Mouse (Mus musculus): ENCODE data around the gene Prkaa1. TPM values are rescaled to one million over a fixed set of nuclear protein-coding genes. Genes with fewer than 3 reads are reported as not detected.
A peak's percentile ranks its signal among the peaks of the same experiment; 100 is the strongest.

Gene Prkaa1
- polyA plus RNA-seq, 1 experiment from 2014 or later, result 18.2 TPM

- Histone ChIP-seq H3K9me3 (ENCODE audit: control insufficient read depth, low read length) (no peaks in the 10 kb centered on the region), H3K27me3 (ENCODE audit: control insufficient read depth, insufficient read depth, low read length) (no peaks in the 10 kb centered on the region), H3K4me2 (replicated peaks) (peak within 1 kb of the TSS; percentile 91), H3K4me1 (replicated peaks; ENCODE audit: control insufficient read depth, insufficient read depth, low read length) (peaks cover 13% of the 10 kb centered on the region; the same call in 1 of the 2 replicates), H3K9ac (peak within 1 kb of the TSS; percentile 82), H3K27ac (peak within 1 kb of the TSS; percentile 78), H3K4me3 (replicated peaks; ENCODE audit: low read length) (peak within 1 kb of the TSS; percentile 91), H3K36me3 (replicated peaks; ENCODE audit: control insufficient read depth, insufficient read depth) (peaks cover 10% of the 10 kb centered on the region)
- DNase-seq (ENCODE audit: low spot score), result peak; percentile 83
- WGBS, result under 1% methylated on average over 55 of the region's 55 CpGs
- ATAC-seq (ENCODE audit: low FRiP score), result peak; percentile 89
These were observed 42.0 kb downstream of the Prkaa1 start, which contains the start of gene Ttc33 for GRCm38 (mm10) chr15:5185366-5186292. Ttc33 (plus strand) TSS chr15:5185525.

DNA sequence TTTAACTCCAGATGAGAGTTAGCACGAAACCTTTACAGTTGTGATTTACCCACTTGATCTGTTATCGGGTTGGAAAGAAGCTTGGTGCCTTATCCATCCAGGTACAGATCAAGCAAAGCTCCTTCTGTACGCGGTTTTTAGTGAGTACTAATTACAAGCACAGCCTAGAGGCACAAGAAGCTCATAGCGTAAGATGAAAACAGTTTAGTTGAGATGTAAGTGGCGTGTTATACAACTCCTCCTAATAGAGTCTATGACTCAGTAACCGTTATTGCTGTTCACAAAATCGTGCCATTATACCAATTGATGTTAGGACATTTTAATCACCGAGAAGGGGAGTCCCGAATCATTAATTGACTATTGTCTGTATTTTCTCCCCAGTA lies 42.6 kb downstream of the Prkaa1 start:
- H3K27ac ChIP-seq, result peak overlapping the region; percentile 78; the same call in 1 of the 2 replicates
- H3K4me2 ChIP-seq (replicated peaks), result peak overlapping the region; percentile 91
- H3K36me3 ChIP-seq (replicated peaks; ENCODE audit: control insufficient read depth, insufficient read depth), result peaks cover 17% of the 10 kb centered on the region
- no peaks in the 10 kb centered on the region for H3K9me3 ChIP-seq (ENCODE audit: control insufficient read depth, low read length)
- WGBS, result 38% methylated on average over 10 of the region's 10 CpGs
- peak overlapping the region; percentile 91 for H3K4me3 ChIP-seq (replicated peaks; ENCODE audit: low read length)
- H3K4me1 ChIP-seq (replicated peaks; ENCODE audit: control insufficient read depth, insufficient read depth, low read length), result peaks cover 13% of the 10 kb centered on the region; the same call in 1 of the 2 replicates
- no peak for ATAC-seq (ENCODE audit: low FRiP score)
- DNase-seq (ENCODE audit: low spot score), result no peak
- no peaks in the 10 kb centered on the region for H3K27me3 ChIP-seq (ENCODE audit: control insufficient read depth, insufficient read depth, low read length)
- peak overlapping the region; percentile 82 for H3K9ac ChIP-seq

DNA sequence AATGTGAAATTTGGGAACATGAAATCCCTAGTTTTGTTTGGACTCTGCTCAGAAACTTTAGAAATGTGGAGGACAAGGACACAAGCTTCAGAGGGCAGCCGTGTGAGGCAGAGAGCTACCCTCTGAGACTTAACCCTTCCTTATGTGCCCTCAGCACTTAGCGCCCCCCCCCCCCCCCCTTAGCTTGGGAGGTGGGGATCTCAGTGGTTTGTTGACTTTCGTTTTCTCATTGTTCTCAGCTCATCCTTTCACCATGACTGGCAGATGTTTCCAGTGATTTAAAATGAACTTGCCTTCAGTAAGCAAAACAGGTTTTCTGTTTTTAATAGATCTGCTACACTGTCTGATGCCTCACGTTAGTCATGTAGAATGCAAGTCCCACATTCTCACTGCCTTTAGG lies 43.5 kb downstream of the Prkaa1 start:
- H3K36me3 ChIP-seq (replicated peaks; ENCODE audit: control insufficient read depth, insufficient read depth), result peaks cover 23% of the 10 kb centered on the region
- DNase-seq (ENCODE audit: low spot score) (no peak), ATAC-seq (ENCODE audit: low FRiP score) (no peak)
- peaks cover 13% of the 10 kb centered on the region; the same call in 1 of the 2 replicates for H3K4me1 ChIP-seq (replicated peaks; ENCODE audit: control insufficient read depth, insufficient read depth, low read length)
- H3K9me3 ChIP-seq (ENCODE audit: control insufficient read depth, low read length), result no peaks in the 10 kb centered on the region
- H3K9ac ChIP-seq, result no peak overlapping the region
- 68% methylated on average over 4 of the region's 4 CpGs for WGBS
- no peak overlapping the region for H3K27ac ChIP-seq
- H3K4me2 ChIP-seq (replicated peaks), result no peak overlapping the region
- H3K4me3 ChIP-seq (replicated peaks; ENCODE audit: low read length), result no peak overlapping the region
- H3K27me3 ChIP-seq (ENCODE audit: control insufficient read depth, insufficient read depth, low read length), result no peaks in the 10 kb centered on the region

GRCm38 (mm10) chr15:5188029-5188428 lies 44.4 kb downstream of the Prkaa1 start:
- ATAC-seq (ENCODE audit: low FRiP score), result no peak
- Histone ChIP-seq H3K9ac (no peak overlapping the region), H3K9me3 (ENCODE audit: control insufficient read depth, low read length) (no peaks in the 10 kb centered on the region), H3K36me3 (replicated peaks; ENCODE audit: control insufficient read depth, insufficient read depth) (peaks cover 26% of the 10 kb centered on the region), H3K27ac (no peak overlapping the region), H3K4me3 (replicated peaks; ENCODE audit: low read length) (no peak overlapping the region), H3K4me2 (replicated peaks) (no peak overlapping the region), H3K4me1 (replicated peaks; ENCODE audit: control insufficient read depth, insufficient read depth, low read length) (peaks cover 13% of the 10 kb centered on the region; the same call in 1 of the 2 replicates), H3K27me3 (ENCODE audit: control insufficient read depth, insufficient read depth, low read length) (no peaks in the 10 kb centered on the region)
- no peak for DNase-seq (ENCODE audit: low spot score)
- WGBS, result 89% methylated on average over 1 of the region's 1 CpGs

DNA sequence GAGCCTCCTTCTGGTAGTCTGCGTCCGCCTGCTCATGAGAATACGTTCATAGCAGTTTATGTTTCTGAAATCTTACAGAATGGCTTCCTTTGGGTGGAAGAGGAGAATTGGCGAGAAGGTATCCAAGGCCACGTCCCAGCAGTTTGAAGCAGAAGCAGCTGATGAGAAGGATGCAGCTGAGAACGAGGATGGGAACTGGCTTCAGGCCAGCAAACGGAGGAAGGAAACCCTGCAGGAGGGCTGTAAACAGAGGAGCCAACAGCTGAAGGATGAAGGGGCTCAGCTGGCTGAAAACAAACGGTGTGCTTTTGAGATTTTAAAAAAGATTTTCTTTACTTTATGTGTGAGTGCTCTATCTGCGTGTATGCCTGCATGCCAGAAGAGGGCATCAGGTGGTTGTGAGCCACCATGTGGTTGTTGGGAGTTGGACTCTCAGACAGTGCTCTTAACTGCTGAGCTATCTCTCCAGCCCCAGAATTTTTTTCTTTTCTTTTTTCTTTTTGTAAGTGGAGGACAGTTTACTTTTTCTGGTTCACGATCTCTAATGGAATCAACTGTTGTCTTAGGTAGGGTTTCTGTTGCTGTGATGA lies 45.9 kb downstream of the Prkaa1 start:
- ATAC-seq (ENCODE audit: low FRiP score) (no peak), DNase-seq (ENCODE audit: low spot score) (no peak)
- Histone ChIP-seq H3K9me3 (ENCODE audit: control insufficient read depth, low read length) (no peaks in the 10 kb centered on the region), H3K27ac (no peak overlapping the region), H3K4me1 (replicated peaks; ENCODE audit: control insufficient read depth, insufficient read depth, low read length) (peaks cover 8% of the 10 kb centered on the region; the same call in 1 of the 2 replicates), H3K4me2 (replicated peaks) (no peak overlapping the region), H3K27me3 (ENCODE audit: control insufficient read depth, insufficient read depth, low read length) (no peaks in the 10 kb centered on the region), H3K4me3 (replicated peaks; ENCODE audit: low read length) (no peak overlapping the region), H3K9ac (no peak overlapping the region), H3K36me3 (replicated peaks; ENCODE audit: control insufficient read depth, insufficient read depth) (peaks cover 26% of the 10 kb centered on the region)
- 69% methylated on average over 10 of the region's 10 CpGs for WGBS

DNA sequence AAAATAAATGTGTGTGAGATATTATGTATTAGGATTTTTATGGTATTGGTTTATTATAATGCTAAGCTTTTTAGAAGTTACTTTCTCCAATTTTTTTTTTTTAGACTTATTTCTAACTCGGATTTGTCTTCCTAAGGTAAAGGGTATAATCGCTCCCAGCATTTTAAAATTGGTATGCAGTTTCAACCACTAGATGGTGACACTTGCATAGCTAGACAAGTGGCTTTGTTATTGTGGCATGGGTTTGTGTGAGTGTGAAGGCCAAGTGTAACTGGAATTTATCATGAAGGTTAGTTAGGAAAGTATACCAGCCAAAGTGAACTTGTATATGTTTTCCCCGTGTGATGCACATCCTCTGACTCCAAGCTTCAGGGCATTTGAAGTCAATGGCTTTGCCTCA lies 50.2 kb downstream of the Prkaa1 start:
- no peak overlapping the region for H3K4me2 ChIP-seq (replicated peaks)
- no peaks in the 10 kb centered on the region for H3K9me3 ChIP-seq (ENCODE audit: control insufficient read depth, low read length)
- no peak overlapping the region for H3K27ac ChIP-seq
- ATAC-seq (ENCODE audit: low FRiP score) (no peak; the same call in 1 of the 2 replicates), DNase-seq (ENCODE audit: low spot score) (peak; percentile 32)
- 84% methylated on average over 3 of the region's 3 CpGs for WGBS
- peaks cover 26% of the 10 kb centered on the region for H3K36me3 ChIP-seq (replicated peaks; ENCODE audit: control insufficient read depth, insufficient read depth)
- no peak overlapping the region for H3K9ac ChIP-seq
- no peaks in the 10 kb centered on the region for H3K4me1 ChIP-seq (replicated peaks; ENCODE audit: control insufficient read depth, insufficient read depth, low read length)
- H3K4me3 ChIP-seq (replicated peaks; ENCODE audit: low read length), result no peak overlapping the region
- H3K27me3 ChIP-seq (ENCODE audit: control insufficient read depth, insufficient read depth, low read length), result no peaks in the 10 kb centered on the region

DNA sequence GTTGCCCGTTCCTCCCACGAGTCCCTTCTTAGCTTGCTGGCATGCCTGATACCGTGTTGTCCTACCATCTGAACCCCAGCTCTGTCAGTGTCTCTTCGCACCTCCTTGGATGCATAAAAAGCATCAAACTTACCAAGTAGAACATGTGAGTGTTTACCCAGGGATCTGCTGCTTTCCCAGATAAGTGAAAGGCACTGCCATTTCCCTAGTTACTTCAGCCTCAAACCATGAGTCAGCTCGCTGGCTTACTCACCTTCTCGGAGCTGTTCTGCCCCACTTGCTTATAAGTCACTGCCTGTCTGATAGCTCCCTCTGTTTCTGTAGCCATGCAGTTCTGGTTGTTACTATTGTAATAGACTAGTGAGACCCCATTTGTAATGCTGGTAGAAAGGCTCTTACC lies 50.8 kb downstream of the Prkaa1 start:
- WGBS, result 94% methylated on average over 6 of the region's 6 CpGs
- no peak for ATAC-seq (ENCODE audit: low FRiP score)
- Histone ChIP-seq H3K9ac (no peak overlapping the region), H3K4me2 (replicated peaks) (no peak overlapping the region), H3K27ac (no peak overlapping the region), H3K4me1 (replicated peaks; ENCODE audit: control insufficient read depth, insufficient read depth, low read length) (no peaks in the 10 kb centered on the region), H3K27me3 (ENCODE audit: control insufficient read depth, insufficient read depth, low read length) (no peaks in the 10 kb centered on the region), H3K9me3 (ENCODE audit: control insufficient read depth, low read length) (no peaks in the 10 kb centered on the region), H3K36me3 (replicated peaks; ENCODE audit: control insufficient read depth, insufficient read depth) (peaks cover 31% of the 10 kb centered on the region), H3K4me3 (replicated peaks; ENCODE audit: low read length) (no peak overlapping the region)
- DNase-seq (ENCODE audit: low spot score), result no peak

GRCm38 (mm10) chr15:5194931-5195330 lies 51.3 kb downstream of the Prkaa1 start:
- DNase-seq (ENCODE audit: low spot score) (no peak), ATAC-seq (ENCODE audit: low FRiP score) (no peak)
- Histone ChIP-seq H3K4me3 (replicated peaks; ENCODE audit: low read length) (no peak overlapping the region), H3K4me1 (replicated peaks; ENCODE audit: control insufficient read depth, insufficient read depth, low read length) (no peaks in the 10 kb centered on the region), H3K27ac (no peak overlapping the region), H3K27me3 (ENCODE audit: control insufficient read depth, insufficient read depth, low read length) (no peaks in the 10 kb centered on the region), H3K9ac (no peak overlapping the region), H3K36me3 (replicated peaks; ENCODE audit: control insufficient read depth, insufficient read depth) (peaks cover 29% of the 10 kb centered on the region), H3K4me2 (replicated peaks) (no peak overlapping the region), H3K9me3 (ENCODE audit: control insufficient read depth, low read length) (no peaks in the 10 kb centered on the region)
- WGBS, result 92% methylated on average over 9 of the region's 9 CpGs

DNA sequence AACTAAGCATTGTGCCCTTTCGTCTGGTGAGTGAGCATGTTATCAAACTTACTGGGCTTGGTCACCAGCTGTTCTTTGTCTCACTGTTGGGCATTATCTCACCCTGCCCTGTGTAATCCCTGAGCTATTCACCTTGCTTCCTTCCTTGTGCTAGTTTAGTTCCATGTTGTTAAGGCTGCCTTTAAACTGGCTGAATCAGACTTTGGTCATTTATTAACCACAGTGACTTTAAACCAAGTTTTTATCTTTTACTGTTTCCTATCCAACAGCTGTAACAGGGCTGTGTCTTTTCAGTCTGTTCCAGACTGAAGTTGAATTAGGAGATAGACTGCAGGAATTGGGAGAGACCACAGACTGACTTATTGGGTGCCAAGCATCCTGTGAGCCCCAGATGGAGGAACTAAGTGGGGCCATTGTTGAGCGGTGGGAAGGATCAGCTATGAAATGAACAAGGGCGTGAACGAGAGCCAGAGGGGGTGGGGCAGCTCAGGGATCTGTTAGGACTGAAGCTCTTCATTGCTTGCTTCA lies 52.4 kb downstream of the Prkaa1 start:
- H3K36me3 ChIP-seq (replicated peaks; ENCODE audit: control insufficient read depth, insufficient read depth), result peaks cover 18% of the 10 kb centered on the region; the same call in 1 of the 2 replicates
- no peak overlapping the region for H3K9ac ChIP-seq
- no peak overlapping the region for H3K4me2 ChIP-seq (replicated peaks)
- no peak overlapping the region for H3K4me3 ChIP-seq (replicated peaks; ENCODE audit: low read length)
- no peaks in the 10 kb centered on the region for H3K27me3 ChIP-seq (ENCODE audit: control insufficient read depth, insufficient read depth, low read length)
- 64% methylated on average over 4 of the region's 4 CpGs for WGBS
- no peak for DNase-seq (ENCODE audit: low spot score)
- no peak for ATAC-seq (ENCODE audit: low FRiP score)
- H3K9me3 ChIP-seq (ENCODE audit: control insufficient read depth, low read length), result no peaks in the 10 kb centered on the region
- H3K4me1 ChIP-seq (replicated peaks; ENCODE audit: control insufficient read depth, insufficient read depth, low read length), result no peaks in the 10 kb centered on the region
- no peak overlapping the region for H3K27ac ChIP-seq
